Mouse (Mus musculus) telencephalon, adult 2 months (tissue): Measurements from ENCODE around the gene Muc1.

Experiments used
- DNase-seq: peaks from one replicate; pipeline ENCODE4 v3.0.0-alpha.2; 2011; ENCODE audit warnings: low read depth, low spot score

The Muc1 gene

DNA sequence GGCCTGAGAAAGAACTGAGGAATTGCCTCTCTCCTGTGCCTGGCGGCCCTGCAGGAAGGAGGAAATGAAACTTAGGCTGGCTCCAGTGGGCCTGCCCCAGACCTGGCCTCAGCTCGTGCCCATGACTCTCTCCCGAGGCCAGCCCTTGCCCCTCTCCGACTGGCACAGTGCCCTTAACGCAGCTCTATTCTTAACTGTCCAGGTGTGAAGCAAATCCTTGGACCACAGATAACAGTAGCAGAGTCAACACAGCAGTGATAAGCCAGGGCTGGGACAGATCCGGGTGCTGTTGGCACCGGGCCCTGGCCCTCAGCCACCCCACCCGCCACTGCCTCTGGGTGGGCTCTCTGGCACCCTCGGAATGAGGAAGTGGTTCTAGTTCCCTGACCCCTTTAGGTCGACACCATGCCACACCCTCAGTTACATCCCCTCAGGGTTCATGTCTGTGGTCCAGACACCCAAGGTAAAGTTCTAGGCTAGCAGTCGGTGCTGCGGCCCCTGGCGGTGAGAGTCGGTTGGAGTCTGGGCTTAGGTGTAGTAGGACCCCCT is 4.8 kb downstream of the Muc1 start:
- no peak for DNase-seq

DNA sequence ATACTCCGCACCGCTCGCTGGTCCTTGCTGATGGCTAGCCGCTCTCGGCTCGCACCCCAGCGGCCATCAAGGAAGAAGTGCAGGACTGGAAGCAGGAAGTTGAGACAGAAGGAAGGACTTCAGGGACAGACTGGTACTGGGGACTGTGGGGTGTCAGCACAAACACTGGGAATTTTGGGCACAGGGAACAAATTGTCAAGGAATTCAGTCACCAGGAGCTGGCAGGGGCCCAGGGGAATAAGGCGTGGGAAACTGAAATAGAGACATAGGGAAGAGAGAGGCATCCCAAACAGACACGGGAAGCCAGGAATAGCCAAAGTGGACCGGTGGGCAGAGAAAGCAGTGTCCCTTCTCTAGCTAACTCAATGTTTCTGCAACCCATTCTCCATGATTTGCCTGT is 7.7 kb downstream of the Muc1 start:
- no peak for DNase-seq

DNA sequence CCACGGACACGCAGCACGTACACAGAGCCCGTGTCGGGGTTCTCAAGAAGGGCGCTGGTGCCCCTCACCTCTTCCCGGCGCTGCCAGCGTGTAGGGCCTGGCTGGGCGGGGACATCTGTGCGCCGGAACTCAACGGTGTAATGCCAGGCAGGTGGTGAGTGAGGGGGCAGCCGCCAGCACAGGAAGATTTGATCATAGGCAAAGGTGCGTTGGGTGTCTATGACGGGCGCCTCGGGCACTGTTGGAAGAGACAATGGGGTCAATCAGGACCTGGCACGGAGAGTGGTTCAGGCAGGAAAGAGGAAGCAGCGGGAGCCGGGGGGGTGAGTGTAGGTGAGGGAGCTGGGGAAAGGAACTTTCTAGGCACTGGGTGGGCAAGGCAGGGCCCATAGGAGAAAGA is 8.8 kb downstream of the Muc1 start:
- no peak for DNase-seq

DNA sequence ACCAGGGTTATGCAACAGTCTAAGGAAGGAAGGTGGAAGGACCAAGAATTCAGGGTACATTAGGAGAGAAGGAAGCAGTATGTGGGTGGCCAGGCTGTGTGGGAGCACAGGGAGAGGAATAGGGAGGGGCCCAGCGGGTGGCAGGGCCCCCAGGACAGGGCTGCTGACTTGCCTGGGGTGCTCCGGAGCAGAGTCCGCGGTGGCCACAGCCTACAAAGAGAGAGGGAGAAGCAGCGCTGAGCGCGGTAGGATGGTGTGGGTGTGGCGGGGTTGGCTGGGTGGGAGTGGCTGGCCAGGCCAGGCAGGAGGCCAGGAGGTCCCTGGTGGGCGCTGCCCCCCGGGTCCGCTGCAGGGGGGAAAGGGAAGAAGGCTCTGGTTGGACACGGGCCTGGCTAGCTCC is 9.6 kb downstream of the Muc1 start:
- DNase-seq: no peak

DNA sequence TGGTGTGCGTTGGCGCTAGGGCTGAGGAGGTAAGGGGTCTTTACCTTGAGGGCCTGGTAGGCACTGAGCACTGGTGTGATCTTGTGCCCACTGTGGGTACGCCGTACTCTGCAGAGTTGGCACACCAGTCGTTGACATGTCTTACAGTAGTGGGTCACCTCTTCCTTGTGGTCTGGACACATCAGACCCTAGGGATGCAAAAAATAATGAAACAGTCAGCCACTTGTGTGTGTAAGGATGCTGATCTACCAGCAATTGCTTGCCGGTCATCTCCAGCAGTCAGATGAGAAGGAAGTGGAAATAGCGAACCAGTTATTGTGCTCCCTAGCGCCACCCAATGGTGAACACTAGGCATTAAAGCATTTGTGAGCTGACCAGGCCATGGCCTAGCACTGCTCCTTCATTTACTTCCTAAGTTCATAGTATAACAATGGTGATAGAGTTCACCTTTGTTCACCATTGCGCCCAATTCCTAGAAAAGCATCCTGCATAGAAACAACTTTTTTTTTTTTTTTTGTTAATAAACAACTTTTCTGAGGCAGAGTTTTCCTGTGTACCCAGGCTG is 13.6 kb downstream of the Muc1 start:
- DNase-seq: no peak

DNA sequence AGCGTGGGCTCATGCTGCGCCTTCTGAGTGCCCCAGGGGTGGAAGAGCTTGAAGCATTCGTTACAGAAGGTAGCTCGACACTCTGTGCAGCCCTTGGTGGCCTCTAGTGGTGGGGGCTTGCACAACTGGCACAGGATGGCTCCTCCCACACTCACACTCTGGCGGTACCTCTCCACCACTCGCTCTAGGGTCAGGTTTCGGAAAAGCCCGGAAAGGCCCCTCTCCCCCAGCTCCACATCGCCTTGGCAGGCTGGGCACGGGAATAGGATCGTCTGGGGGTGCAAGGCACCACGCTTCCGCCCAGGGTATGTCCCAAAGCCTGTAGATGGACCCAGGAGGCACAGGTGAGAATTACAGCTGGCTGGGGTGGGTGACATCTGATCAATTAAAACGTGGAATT is 14.8 kb downstream of the Muc1 start:
- DNase-seq: no peak

DNA sequence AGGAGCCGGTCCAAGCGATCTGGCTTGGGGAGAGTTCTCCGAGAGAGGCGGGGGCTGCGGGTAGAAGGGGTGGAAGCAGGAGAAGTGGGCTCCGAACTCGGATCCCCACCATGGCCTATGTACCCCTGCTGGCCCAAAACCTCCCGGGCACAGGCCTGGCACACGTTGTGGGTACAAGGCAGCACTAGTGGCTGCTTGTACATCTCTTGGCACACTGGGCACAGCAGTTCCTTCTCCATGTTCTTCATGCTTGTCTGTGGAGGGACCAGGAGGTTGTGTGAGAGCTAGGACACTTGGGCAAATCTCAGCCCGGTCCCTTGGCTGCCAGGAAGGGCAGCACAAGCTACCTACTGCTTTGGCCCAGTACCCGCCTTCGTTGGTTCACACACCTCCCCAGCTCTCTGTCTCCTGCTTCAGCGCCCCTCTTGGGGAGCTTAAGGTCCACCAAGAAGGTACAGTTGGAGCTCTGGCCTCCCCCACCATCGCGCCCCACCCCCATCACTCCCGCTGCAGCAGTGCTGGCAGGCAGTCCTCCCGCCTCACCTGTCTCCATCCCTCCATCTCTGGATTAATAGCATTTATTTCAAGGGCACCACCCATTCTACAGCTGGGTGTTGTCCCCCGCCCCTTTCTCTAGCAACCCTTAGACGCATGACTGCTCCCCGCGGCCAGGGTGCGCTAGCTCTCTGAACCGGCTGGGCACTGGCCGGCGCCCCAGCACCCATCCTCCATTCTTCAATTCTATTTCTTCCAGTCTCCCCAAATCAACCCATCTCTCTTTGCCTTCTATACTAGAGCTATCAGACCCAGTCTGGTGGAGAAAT is 15.5 kb downstream of the Muc1 start:
- DNase-seq: no peak

DNA sequence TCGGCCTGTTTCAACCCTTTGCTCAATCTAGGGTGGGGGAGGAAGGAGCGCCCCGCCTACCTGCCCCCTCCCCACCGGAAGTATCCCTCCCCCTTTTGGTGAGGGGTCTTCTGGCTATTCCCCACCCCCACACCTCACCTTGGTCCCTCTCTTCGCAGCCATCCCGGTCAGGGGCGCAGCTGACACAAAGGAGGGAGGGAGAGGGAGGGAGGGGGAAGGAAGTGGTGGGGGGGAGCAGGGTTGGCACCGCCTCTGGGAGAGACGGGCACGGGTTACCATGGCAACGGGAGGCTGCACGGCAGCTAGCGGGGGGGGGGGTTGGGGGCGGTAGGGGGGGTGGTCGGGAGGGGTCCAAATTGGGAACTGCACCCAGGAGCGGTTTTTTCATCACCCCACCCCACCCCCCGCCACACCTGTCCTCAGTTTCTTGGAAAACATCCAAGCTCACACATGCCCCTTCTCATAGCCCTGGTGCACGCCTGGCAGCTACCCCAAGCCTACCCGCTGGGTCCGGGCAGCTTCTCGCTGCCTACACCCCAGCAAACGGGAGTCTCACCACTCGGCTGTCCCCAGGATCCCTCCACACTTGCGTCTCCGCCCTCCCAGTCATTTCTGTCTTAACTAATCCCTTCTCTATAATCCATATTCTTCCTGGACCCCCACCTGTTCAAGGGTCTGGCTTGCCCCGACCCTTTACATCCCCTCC is 16.3 kb downstream of the Muc1 start:
- no peak for DNase-seq

DNA sequence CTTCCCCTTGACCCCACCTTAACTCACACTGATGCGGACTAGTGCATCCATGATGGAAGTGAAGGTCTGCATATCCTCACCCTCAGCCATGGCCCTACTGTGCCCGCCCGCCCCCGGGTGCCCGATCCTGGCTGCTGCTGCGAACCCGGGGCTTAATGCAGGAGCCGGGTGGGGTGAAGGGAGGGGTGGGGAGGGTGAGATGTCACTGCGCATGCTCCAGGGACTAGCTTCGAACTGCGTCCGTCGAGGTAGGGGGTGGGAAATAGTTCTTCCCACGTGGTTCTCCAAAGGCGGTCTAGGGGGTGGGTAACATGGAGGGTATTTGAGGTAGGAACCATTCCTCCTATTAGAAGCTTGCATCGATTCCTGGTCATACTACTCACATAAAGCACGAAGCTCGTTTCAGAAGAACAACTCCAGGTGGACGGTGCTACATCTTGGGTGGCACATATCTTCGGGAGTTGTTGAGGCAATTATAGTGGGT is 16.9 kb downstream of the Muc1 start, which contains the start of gene Krtcap2:
Gene Krtcap2 (plus strand): TSS at position 279 of the 484 bp plus-strand sequence.
- DNase-seq: peak; percentile 91

DNA sequence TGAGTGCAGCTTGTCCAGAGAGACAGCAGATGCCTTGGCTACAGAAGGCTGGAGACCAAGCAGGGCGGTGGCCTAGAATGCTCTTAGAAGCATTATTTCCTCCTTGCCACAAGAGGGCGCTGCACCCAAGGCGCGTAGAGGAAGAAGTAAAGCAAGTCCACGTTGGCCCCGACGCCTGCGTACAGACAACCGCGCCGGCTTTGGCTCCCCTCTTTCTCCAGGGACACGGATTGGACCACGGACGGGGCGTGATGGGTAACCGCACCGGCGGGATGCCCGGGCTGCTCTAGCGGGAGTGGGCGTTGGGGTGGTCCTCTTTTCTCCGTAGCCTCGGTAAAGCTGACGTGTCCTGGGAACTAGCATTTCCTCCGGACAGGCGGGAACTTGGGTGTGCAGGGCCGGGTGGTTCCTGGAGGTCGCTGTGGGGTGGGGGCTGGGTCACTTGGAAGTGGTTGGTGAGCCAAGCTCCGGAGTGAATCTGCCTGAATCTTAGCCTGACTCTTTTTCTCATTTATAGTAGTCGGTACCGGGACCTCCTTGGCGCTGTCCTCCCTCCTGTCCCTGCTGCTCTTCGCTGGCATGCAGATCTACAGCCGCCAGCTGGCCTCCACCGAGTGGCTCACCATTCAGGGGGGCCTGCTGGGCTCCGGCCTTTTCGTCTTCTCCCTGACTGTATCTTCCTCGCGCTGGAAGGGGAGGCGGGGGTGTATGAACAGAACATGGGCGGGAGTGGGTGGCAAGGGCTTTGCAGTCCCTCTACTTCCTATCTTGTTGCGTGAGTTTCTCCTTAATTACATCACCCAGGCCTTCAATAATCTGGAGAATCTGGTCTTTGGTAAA is 17.6 kb downstream of the Muc1 start, which contains the start of gene Trim46:
Gene Trim46 (minus strand): TSS at position 49 of the 840 bp plus-strand sequence.
- peak; percentile 90 for DNase-seq

DNA sequence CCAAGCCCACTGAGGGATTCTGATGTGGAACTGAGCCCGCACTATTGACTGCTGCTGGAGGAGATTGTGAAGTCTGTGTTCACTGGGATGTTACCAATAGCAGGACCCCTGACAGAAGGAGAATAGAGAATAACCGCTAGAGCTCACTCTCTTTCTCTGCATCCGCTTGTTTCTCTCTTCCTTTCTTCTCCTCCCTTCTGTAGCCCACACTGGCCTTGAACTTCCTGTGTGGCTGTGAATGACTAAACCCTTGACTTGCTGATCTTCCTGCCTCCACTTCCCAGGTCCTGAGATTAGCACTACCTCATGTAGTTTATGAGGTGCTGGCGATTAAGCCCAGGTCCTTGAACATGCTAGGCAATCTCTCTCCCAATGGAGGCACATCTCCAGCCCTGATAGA is 18.6 kb downstream of the Muc1 start:
- DNase-seq: no peak

DNA sequence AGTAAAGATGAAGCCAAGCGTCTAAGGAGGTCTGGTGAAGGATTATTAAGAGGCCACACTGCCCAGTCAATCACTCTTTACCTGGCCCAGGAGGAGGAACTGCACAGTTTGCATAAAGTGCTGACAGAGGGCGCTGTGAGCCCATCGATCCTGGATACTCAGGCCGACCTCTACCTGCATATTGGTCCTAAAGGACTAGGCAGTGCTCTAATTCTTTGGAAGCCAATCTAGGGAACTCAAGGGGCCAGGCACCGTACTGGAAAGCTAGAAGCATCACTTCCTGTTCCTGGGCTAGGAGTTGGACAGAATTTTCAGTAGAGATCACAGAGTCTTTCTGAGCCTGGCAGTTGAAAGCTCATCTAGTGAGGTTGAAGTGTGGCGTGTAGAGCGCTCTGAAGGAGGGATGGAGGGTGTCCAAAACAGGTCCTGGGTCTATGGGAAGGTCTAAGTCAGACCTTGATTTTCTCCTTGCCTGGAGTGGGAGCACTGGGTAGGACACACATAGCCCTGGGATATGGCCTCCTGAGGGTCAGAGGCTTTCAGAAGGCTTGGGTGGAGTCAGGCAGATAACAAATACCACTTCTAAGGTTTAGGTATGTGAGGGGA is 21.7 kb downstream of the Muc1 start:
- DNase-seq: no peak

DNA sequence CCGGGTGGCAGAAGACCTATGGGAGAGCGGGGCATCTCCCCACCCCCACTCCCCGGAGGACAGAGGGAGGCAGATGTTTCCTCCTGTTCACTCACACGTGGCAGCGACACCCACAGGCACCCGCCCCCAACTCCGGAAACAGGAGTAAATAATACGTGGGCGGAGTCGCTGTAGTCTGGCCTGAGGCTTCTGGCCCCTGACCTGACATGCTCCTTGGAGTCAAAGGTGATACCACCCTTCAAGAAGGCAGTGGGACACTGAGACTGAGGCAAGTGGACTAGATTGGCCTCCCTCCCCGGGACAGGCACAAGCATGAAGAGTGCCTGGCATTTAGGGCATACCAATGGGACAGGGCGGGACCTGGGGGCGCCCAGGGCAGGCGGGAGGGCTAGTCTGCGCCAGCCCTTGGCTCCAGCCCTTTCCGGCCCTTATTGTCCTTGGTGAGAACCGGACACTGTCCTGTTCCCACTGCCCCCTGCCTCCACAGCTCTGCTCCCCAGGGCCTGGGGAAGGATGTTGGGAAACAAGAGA is 22.6 kb downstream of the Muc1 start:
- no peak for DNase-seq

DNA sequence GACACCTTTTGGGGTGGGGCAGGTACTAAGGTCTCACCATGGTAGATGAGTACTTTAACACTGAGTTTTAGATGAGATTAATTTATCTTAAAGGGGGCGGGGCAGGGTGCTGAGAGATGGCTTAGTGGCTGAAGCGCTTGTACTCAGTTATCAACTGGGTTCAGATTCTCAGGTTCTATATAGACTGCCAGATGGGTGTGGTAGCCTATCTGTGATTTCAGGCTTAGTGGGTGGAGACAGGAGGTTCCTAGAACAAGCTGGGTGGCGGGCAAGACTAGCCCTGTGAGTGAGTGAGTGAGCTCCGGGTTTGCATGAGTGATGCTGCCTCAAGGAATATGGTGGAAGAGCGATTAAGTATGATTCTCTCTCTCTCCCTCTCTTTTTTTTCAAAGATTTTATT is 26.1 kb downstream of the Muc1 start:
- DNase-seq: no peak

DNA sequence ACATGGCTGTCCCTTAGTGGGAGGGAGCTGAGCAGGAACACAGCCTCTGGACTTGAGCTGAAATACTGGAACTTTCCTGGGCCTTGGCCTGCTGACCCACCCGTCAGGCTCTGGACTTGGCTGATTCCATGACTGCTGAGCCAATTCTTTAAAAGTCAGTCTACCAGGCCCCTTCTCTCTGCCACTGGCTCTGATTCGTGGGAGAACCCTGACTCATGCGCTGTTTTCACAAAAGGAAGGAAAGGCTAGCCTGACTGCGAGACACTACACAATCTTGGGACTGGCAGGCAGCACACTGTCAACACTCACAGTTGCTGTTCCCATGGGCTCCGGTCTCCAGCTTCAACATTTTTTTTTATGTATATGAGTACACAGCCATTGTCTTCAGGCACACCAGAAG is 27.3 kb downstream of the Muc1 start:
- no peak for DNase-seq

DNA sequence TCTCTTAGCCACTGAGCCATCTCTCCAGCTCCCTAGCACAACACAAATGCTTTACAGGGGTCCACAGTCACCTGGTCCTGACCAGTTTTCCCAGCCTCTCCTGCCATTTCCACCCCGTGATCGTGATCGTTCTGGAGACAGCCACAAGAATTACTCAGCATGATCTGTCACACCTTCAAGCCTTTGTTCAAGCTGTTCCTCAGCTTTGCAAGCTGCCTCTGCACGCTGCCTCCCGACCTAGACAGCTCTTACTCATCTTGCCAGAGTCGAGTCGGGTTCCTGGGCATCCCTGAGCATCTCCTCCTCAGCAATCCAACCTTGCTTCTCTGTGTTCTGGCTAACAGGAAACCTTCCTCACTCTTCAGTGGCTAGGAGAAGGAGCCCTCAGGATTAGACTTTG is 30.2 kb downstream of the Muc1 start, which contains the start of gene Dpm3:
Gene Dpm3 (plus strand): TSS at position 283 of the 400 bp plus-strand sequence.
- DNase-seq: no peak

DNA sequence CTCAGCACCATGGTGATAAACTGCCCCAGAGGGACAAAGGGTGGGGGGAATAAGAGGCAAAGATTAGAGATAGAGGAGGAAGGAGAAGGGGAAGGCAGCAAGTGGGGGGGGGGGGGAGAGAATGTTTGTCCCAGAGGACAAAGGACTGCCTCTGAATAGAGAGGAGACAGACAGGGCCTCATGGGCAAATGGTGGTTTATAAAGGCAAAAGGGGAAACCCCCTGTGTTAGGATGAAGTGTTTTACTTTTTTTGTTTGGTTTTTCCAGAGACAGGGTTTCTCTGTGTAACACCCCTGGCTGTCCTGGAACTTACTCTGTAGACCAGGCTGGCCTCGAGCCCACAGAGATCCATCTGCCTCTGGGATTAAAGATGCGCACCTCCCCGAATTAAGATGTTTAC is 31.4 kb downstream of the Muc1 start:
- no peak for DNase-seq

DNA sequence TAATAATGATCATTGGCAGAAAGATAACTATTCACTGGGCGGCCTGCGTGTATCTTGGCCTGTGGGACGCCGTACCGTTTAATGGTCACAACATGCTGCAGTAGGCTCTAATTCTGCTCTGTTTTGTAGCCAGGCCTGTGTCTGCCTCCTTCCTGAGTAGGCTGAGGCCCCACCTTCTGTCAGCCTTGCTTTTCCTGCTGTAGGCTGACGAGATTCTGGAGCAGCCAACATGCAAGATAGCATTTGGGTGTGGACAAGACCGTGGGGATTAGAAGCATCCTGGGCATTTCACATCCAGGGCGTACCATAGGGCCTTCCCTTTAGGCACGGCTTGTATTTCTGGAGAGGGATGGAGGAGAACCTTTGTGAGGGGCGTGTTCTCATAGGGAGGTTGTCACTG is 33.6 kb downstream of the Muc1 start:
- no peak for DNase-seq

DNA sequence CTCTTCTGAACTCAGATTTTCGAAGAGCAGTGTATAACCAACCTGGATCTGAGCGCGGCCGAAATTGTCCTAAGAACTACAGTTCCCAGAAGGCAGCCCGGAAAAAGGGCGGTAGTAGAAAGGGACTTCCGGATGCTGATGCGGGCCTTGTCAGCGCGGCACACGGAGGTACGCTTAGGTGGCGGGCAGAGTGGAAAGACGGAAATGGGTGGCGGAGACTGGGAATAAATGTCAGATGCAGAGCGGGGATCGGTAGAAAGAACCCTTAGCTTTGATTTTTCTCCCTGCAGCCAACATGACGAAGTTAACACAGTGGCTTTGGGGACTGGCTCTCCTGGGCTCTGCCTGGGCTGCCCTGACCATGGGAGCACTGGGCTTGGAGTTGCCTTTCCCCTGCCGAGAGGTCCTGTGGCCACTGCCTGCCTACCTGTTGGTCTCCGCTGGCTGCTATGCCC is 37.6 kb downstream of the Muc1 start:
- DNase-seq: peak; percentile 85

DNA sequence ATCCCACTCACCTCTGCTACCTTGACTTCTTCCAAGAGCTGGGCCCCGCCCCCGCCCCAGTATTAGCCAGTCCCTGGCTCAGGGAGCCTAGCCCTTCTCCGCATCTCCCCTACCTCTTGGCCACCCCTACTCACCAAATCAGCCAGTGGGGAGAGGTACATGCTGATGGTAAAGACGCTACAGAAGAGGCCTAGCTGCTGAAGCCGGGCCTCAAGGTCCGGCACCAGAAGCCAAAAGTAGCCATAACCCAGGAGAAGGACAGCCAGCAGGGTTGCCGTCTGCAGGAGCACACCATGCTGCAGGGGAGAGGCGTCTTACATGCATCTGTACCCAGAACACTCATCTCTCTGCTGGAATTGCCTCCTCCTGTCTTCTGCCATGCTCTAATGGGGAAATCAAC is 40.1 kb downstream of the Muc1 start:
- no peak for DNase-seq
